ENCODE assay signal across 18 mouse cellular contexts in genomic region chr17:52191064-52191682, GRCm38 (mm10).
"Had no signal": no experiment of that assay in that cellular context is flagged by ENCODE, and none has a peak within 500 bp of the region (broad histone marks: within the 10 kb centered on the region; RNA-seq: fewer than 3 reads in every experiment).

No protein-coding gene starts in this region.

- H3K36me3 ChIP-seq: lung, embryonic 15.5 days; midbrain, embryonic 13.5 days; midbrain, embryonic 15.5 days; neural tube, embryonic 12.5 days; stomach, embryonic 15.5 days had no signal

- H3K9me3 ChIP-seq: lung, embryonic 15.5 days; megakaryocyte, embryonic 14.5 days; midbrain, embryonic 13.5 days; midbrain, embryonic 15.5 days; neural tube, embryonic 12.5 days; stomach, embryonic 15.5 days had no signal

- ATAC-seq: liver, postnatal 0 days; lung, postnatal 0 days; midbrain, embryonic 13.5 days; midbrain, embryonic 15.5 days had no signal

- H3K4me1 ChIP-seq: lung, embryonic 15.5 days; megakaryocyte, embryonic 14.5 days; midbrain, embryonic 13.5 days; midbrain, embryonic 15.5 days; neural tube, embryonic 12.5 days; stomach, embryonic 15.5 days had no signal

- H3K4me3 ChIP-seq: lung, embryonic 15.5 days; megakaryocyte, embryonic 14.5 days; midbrain, embryonic 13.5 days; midbrain, embryonic 15.5 days; neural tube, embryonic 12.5 days; stomach, embryonic 15.5 days had no signal

- H3K27ac ChIP-seq: lung, embryonic 15.5 days; macrophage; midbrain, embryonic 13.5 days; midbrain, embryonic 15.5 days; neural tube, embryonic 12.5 days; stomach, embryonic 15.5 days; stomach, postnatal 0 days had no signal

- H3K9ac ChIP-seq: liver, postnatal 0 days; lung, embryonic 15.5 days; midbrain, embryonic 13.5 days; midbrain, embryonic 15.5 days; neural tube, embryonic 12.5 days; stomach, embryonic 15.5 days had no signal

- DNase-seq: liver, postnatal 0 days; lung, adult 2 months; lung, postnatal 14 days; lung, postnatal 36 days; right cerebral cortex, postnatal 25 days; thymus, adult 18-20 months; thymus, postnatal 14 days; thymus, postnatal 36 days had no signal

- H3K27me3 ChIP-seq: lung, embryonic 15.5 days; megakaryocyte, embryonic 14.5 days; midbrain, embryonic 13.5 days; midbrain, embryonic 15.5 days; neural tube, embryonic 12.5 days; stomach, embryonic 15.5 days had no signal

- H3K4me2 ChIP-seq: lung, embryonic 15.5 days; midbrain, embryonic 11.5 days; midbrain, embryonic 13.5 days; midbrain, embryonic 15.5 days; neural tube, embryonic 12.5 days; stomach, embryonic 15.5 days had no signal
